13 mouse cellular contexts compared by ENCODE assay signal in the genomic region with DNA sequence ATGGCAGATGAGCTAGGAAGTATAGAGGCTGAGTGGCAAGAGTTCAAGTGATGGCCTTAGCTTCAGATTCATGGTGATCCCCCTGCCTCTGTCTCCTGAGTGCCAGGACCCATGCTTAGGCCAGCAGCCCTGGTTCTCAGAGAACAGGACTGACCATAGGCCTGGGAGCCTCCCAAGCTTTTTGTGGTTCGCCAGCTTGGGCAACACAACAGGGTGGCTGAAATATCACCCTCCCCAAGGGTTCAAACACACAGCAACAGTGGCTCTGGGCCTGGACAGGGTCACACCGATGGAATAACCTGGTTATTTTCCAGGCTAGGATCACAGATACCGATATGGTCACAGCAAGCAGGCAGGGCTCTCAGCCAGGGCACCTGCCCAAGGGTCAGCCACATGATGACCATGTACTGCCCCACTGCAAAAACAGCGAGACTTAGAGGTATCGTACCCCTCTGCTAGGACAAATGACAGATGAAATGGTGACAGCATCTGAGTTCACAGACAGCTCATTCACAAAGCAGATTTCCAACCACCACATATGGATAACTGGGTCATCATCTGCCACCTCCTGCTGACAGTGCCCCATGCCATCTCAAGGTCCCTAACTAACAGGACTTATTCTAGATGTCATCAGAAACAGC. TPM values are rescaled to one million over a fixed set of nuclear protein-coding genes. Genes with fewer than 3 reads are reported as not detected.
DNase-seq lines count a peak whose midpoint lies in the region; ATAC-seq and TF ChIP-seq lines count a peak whose summit lies in the region.
"Had no signal": no experiment of that assay in that cellular context is flagged by ENCODE, and none has a peak within 500 bp of the region (broad histone marks: within the 10 kb centered on the region; RNA-seq: fewer than 3 reads in every experiment).

No protein-coding gene starts in this region.

- H3K4me1 ChIP-seq in heart, embryonic 11.5 days (ENCODE audit: control insufficient read depth, insufficient read depth, low read length) = peaks cover 51% of the 10 kb centered on the region

- TF ChIP-seq CTCF in left cerebral cortex, adult 2 months (IDR thresholded peaks at IDR 0.05) = no peak

- no peak overlapping the region for H3K4me2 ChIP-seq in heart, embryonic 11.5 days

- H3K9ac ChIP-seq in heart, embryonic 11.5 days (ENCODE audit: low read depth, low read length) = 0 out of 2 replicates have a peak overlapping the region, but pooled peaks have one; percentile 56

- H3K9me3 ChIP-seq in heart, embryonic 11.5 days (replicated peaks; ENCODE audit: control insufficient read depth, low read length) = no peaks in the 10 kb centered on the region
- H3K9me3 ChIP-seq: forebrain, embryonic 10.5 days; midbrain, embryonic 10.5 days had no signal

- no peak for ATAC-seq in heart, embryonic 11.5 days (replicated peaks; ENCODE audit: insufficient number of reproducible peaks, low FRiP score, low TSS enrichment)
- ATAC-seq in erythroblast, adult 5-6 weeks (replicated peaks; ENCODE audit: low FRiP score, poor library complexity, severe bottlenecking) = no peak
- ATAC-seq: intestine, embryonic 16.5 days had no signal

- 87% methylated on average over 5 of the region's 5 CpGs for WGBS in heart, embryonic 11.5 days (ENCODE audit: insufficient replicate concordance)

- intact Hi-C loops in heart, postnatal 25 days (cut with DNase I) = no loop called here
- intact Hi-C loops in left cerebral cortex, adult 2 months (cut with DNase I) = no loop called here

- H3K27ac ChIP-seq in heart, embryonic 11.5 days (ENCODE audit: low read depth, low read length) = no peak overlapping the region
- peak overlapping the region; percentile 22; the same call in 1 of the 2 replicates for H3K27ac ChIP-seq in left cerebral cortex, adult 2 months
- H3K27ac ChIP-seq: forebrain, embryonic 10.5 days; midbrain, embryonic 10.5 days had no signal

- no peaks in the 10 kb centered on the region for H3K27me3 ChIP-seq in heart, embryonic 11.5 days (ENCODE audit: control insufficient read depth, insufficient read depth, low read length)

- DNase-seq in heart, postnatal 25 days (ENCODE audit: low spot score) = no peak
- no peak for DNase-seq in left cerebral cortex, adult 2 months (ENCODE audit: extremely low spot score in 1 of 2, low spot score in 2 of 2)
- DNase-seq in left cerebral cortex, adult 11 months (ENCODE audit: low spot score) = no peak
- DNase-seq in cerebellum, adult 8-10 months = peak; percentile 63
- peak; percentile 62 for DNase-seq in gastrocnemius, postnatal 25 days
- DNase-seq: lung, adult 18-20 months; thymus, adult 2 months had no signal

- no peak overlapping the region for H3K4me3 ChIP-seq in heart, embryonic 11.5 days (ENCODE audit: low read depth, low read length)
- H3K4me3 ChIP-seq in left cerebral cortex, adult 2 months = no peak overlapping the region
- H3K4me3 ChIP-seq: forebrain, embryonic 10.5 days; midbrain, embryonic 10.5 days had no signal

- H3K36me3 ChIP-seq in heart, embryonic 11.5 days (ENCODE audit: control insufficient read depth, insufficient read depth, low read length) = peaks cover 9% of the 10 kb centered on the region

RNA-seq across cellular contexts. Expression of a gene that starts 8.5 kb away (rescaled TPM):
- 89.9 and 90.6 TPM in 2 replicates for polyA plus RNA-seq in heart, embryonic 11.5 days (2014; fragmentation: Nextera tagmentation; extraction: Ambion mirVana)
- 10 to 100 TPM; 17.6 to 19.8 TPM for total RNA-seq in heart, postnatal 25 days (2021)
- 10 to 100 TPM; 38.9 to 43.2 TPM for total RNA-seq in left cerebral cortex, adult 2 months (2021)
- 10 to 100 TPM; 10.8 to 12.4 TPM for total RNA-seq in gastrocnemius, postnatal 25 days (2021)
- total RNA-seq in erythroblast, adult 5-6 weeks (2015; ENCODE audit: low replicate concordance) = 7.5 and 10.9 TPM in 2 replicates
- total RNA-seq in erythroblast, adult 5-6 weeks (2017; ENCODE audit: low replicate concordance) = 10.0 and 11.4 TPM in 2 replicates

RNA-seq across cellular contexts. Expression of a gene that starts 12.3 kb away (rescaled TPM):
- polyA plus RNA-seq in heart, embryonic 11.5 days (2014; fragmentation: Nextera tagmentation; extraction: Ambion mirVana) = 13.4 and 13.5 TPM in 2 replicates
- total RNA-seq in heart, postnatal 25 days (2021) = 1 to 10 TPM in 1 of 2 experiments, under 1 TPM in 1; 0.95 to 1.2 TPM
- 1 to 10 TPM; 1.6 to 2.0 TPM for total RNA-seq in left cerebral cortex, adult 2 months (2021)
- 1 to 10 TPM in 1 of 2 experiments, under 1 TPM in 1; 0.79 to 1.3 TPM for total RNA-seq in gastrocnemius, postnatal 25 days (2021)
- 6.1 and 16.3 TPM in 2 replicates for total RNA-seq in erythroblast, adult 5-6 weeks (2015; ENCODE audit: low replicate concordance)
- total RNA-seq in erythroblast, adult 5-6 weeks (2017; ENCODE audit: low replicate concordance) = 18.5 and 25.2 TPM in 2 replicates

RNA-seq across cellular contexts. Expression of a gene that starts 22.4 kb away (rescaled TPM):
- 67.6 and 68.3 TPM in 2 replicates for polyA plus RNA-seq in heart, embryonic 11.5 days (2014; fragmentation: Nextera tagmentation; extraction: Ambion mirVana)
- total RNA-seq in heart, postnatal 25 days (2021) = 10 to 100 TPM; 50.0 to 59.4 TPM
- total RNA-seq in left cerebral cortex, adult 2 months (2021) = 10 to 100 TPM; 90.8 to 91.2 TPM
- 10 to 100 TPM; 43.3 to 44.4 TPM for total RNA-seq in gastrocnemius, postnatal 25 days (2021)
- total RNA-seq in erythroblast, adult 5-6 weeks (2015; ENCODE audit: low replicate concordance) = 3.3 and 5.4 TPM in 2 replicates
- total RNA-seq in erythroblast, adult 5-6 weeks (2017; ENCODE audit: low replicate concordance) = 6.1 and 7.8 TPM in 2 replicates

RNA-seq across cellular contexts. Expression of a gene that starts 22.5 kb away (rescaled TPM):
- polyA plus RNA-seq in heart, embryonic 11.5 days (2014; fragmentation: Nextera tagmentation; extraction: Ambion mirVana) = 7.2 and 8.1 TPM in 2 replicates
- 10 to 100 TPM; 14.1 to 14.6 TPM for total RNA-seq in heart, postnatal 25 days (2021)
- total RNA-seq in left cerebral cortex, adult 2 months (2021) = 1 to 10 TPM; 2.5 to 3.1 TPM
- total RNA-seq in gastrocnemius, postnatal 25 days (2021) = 1 to 10 TPM; 2.6 to 4.9 TPM
- not detected in 2 replicates for total RNA-seq in erythroblast, adult 5-6 weeks (2015; ENCODE audit: low replicate concordance)
- total RNA-seq in erythroblast, adult 5-6 weeks (2017; ENCODE audit: low replicate concordance) = 1.3 TPM in 1 of 2 replicates, not detected in the other

RNA-seq across cellular contexts. Expression of a gene that starts 41.6 kb away (rescaled TPM):
- polyA plus RNA-seq in heart, embryonic 11.5 days (2014; fragmentation: Nextera tagmentation; extraction: Ambion mirVana) = 5.0 and 5.2 TPM in 2 replicates
- under 1 TPM in 1 of 2 experiments, not detected in 1; 0.47 TPM for total RNA-seq in heart, postnatal 25 days (2021)
- 10 to 100 TPM; 88.7 to 90.6 TPM for total RNA-seq in left cerebral cortex, adult 2 months (2021)
- total RNA-seq in gastrocnemius, postnatal 25 days (2021) = not detected
- total RNA-seq in erythroblast, adult 5-6 weeks (2015; ENCODE audit: low replicate concordance) = not detected in 2 replicates
- total RNA-seq in erythroblast, adult 5-6 weeks (2017; ENCODE audit: low replicate concordance) = not detected in 2 replicates
- total RNA-seq: heart, adult 18-20 months had no signal

Comparison
In these comparisons a context has a peak if more than half of its experiments do, and no peak if none do; other contexts are left out.
1. DNase-seq: peak in cerebellum, adult 8-10 months (single experiment) and gastrocnemius, postnatal 25 days (single experiment); none in heart, postnatal 25 days (single experiment), left cerebral cortex, adult 2 months (0 of 2) and left cerebral cortex, adult 11 months (single experiment).
2. RNA of a gene that starts 22.4 kb away (total RNA-seq): 90.8 to 91.2 TPM in left cerebral cortex, adult 2 months, 50.0 to 59.4 TPM in heart, postnatal 25 days and 43.3 to 44.4 TPM in gastrocnemius, postnatal 25 days; 3.3 to 7.8 TPM in erythroblast, adult 5-6 weeks; every median in the first group is over 4 times any median in the second.